Mouse (Mus musculus): Measurements from ENCODE around the gene Muc13. TPM values are rescaled to one million over a fixed set of nuclear protein-coding genes. Genes with fewer than 3 reads are reported as not detected.
A peak's percentile ranks its signal among the peaks of the same experiment; 100 is the strongest.

Gene Muc13
- polyA plus RNA-seq, 1 experiment from 2014 or later = 5.5 TPM

- Histone ChIP-seq H3K36me3 (no peaks in the 10 kb centered on the region), H3K4me1 (peaks cover 22% of the 10 kb centered on the region), H3K4me3 (0 out of 2 replicates have a peak overlapping the region, but pooled peaks have one; percentile 12), H3K27me3 (replicated peaks) (no peaks in the 10 kb centered on the region), H3K27ac (peak overlapping the region; percentile 68; the same call in 1 of the 2 replicates), H3K9ac (no peak overlapping the region), H3K4me2 (peak overlapping the region; percentile 25), H3K9me3 (replicated peaks) (no peaks in the 10 kb centered on the region)
- ATAC-seq = no peak
- WGBS (ENCODE audit: insufficient replicate concordance) = 30% methylated on average over 6 of the region's 6 CpGs
Observed at GRCm38 (mm10) chr16:33795887-33796286, 2.0 kb downstream of the Muc13 start.

GRCm38 (mm10) chr16:33796756-33797155 is 2.9 kb downstream of the Muc13 start:
- no peak overlapping the region for H3K4me3 ChIP-seq
- ATAC-seq = no peak
- H3K4me1 ChIP-seq = peaks cover 22% of the 10 kb centered on the region
- no peak overlapping the region for H3K9ac ChIP-seq
- H3K4me2 ChIP-seq = no peak overlapping the region
- no peaks in the 10 kb centered on the region for H3K27me3 ChIP-seq (replicated peaks)
- no peak overlapping the region for H3K27ac ChIP-seq
- H3K9me3 ChIP-seq (replicated peaks) = no peaks in the 10 kb centered on the region
- no peaks in the 10 kb centered on the region for H3K36me3 ChIP-seq
- 42% methylated on average over 3 of the region's 3 CpGs for WGBS (ENCODE audit: insufficient replicate concordance)

GRCm38 (mm10) chr16:33797860-33798259 is 4.0 kb downstream of the Muc13 start:
- no peaks in the 10 kb centered on the region for H3K9me3 ChIP-seq (replicated peaks)
- no peak for ATAC-seq
- no peak overlapping the region for H3K27ac ChIP-seq
- no peaks in the 10 kb centered on the region for H3K36me3 ChIP-seq
- peaks cover 21% of the 10 kb centered on the region for H3K4me1 ChIP-seq
- 34% methylated on average over 5 of the region's 5 CpGs for WGBS (ENCODE audit: insufficient replicate concordance)
- H3K9ac ChIP-seq = no peak overlapping the region
- H3K4me3 ChIP-seq = no peak overlapping the region
- no peak overlapping the region for H3K4me2 ChIP-seq
- H3K27me3 ChIP-seq (replicated peaks) = no peaks in the 10 kb centered on the region

- no peak overlapping the region for H3K4me2 ChIP-seq
- WGBS (ENCODE audit: insufficient replicate concordance) = 66% methylated on average over 3 of the region's 3 CpGs
- no peaks in the 10 kb centered on the region for H3K27me3 ChIP-seq (replicated peaks)
Observed at GRCm38 (mm10) chr16:33810002-33810401, 16.2 kb downstream of the Muc13 start.

GRCm38 (mm10) chr16:33818413-33819165 is 24.8 kb downstream of the Muc13 start:
- Histone ChIP-seq H3K4me1 (no peaks in the 10 kb centered on the region), H3K9me3 (replicated peaks) (no peaks in the 10 kb centered on the region), H3K4me3 (no peak overlapping the region), H3K27me3 (replicated peaks) (0 out of 2 replicates have a peak, but pooled peaks cover 4% of the 10 kb centered on the region), H3K36me3 (peaks cover 5% of the 10 kb centered on the region; the same call in 1 of the 2 replicates), H3K9ac (no peak overlapping the region), H3K27ac (no peak overlapping the region), H3K4me2 (no peak overlapping the region)
- WGBS (ENCODE audit: insufficient replicate concordance) = 77% methylated on average over 7 of the region's 7 CpGs
- no peak for ATAC-seq

More at GRCm38 (mm10) chr16:33810002-33810401, 16.2 kb downstream of the Muc13 start:
- H3K9me3 ChIP-seq (replicated peaks) = no peaks in the 10 kb centered on the region
- H3K9ac ChIP-seq = no peak overlapping the region
- no peaks in the 10 kb centered on the region for H3K4me1 ChIP-seq
- H3K36me3 ChIP-seq = no peaks in the 10 kb centered on the region
- no peak for ATAC-seq
- H3K4me3 ChIP-seq = no peak overlapping the region
- H3K27ac ChIP-seq = no peak overlapping the region

GRCm38 (mm10) chr16:33820269-33821178 is 26.7 kb downstream of the Muc13 start:
- no peaks in the 10 kb centered on the region for H3K9me3 ChIP-seq (replicated peaks)
- WGBS (ENCODE audit: insufficient replicate concordance) = 20% methylated on average over 17 of the region's 17 CpGs
- 0 out of 2 replicates have a peak, but pooled peaks cover 4% of the 10 kb centered on the region for H3K27me3 ChIP-seq (replicated peaks)
- no peak overlapping the region for H3K4me3 ChIP-seq
- no peak overlapping the region for H3K4me2 ChIP-seq
- no peaks in the 10 kb centered on the region for H3K4me1 ChIP-seq
- ATAC-seq = no peak
- H3K9ac ChIP-seq = no peak overlapping the region
- H3K27ac ChIP-seq = no peak overlapping the region
- peaks cover 5% of the 10 kb centered on the region; the same call in 1 of the 2 replicates for H3K36me3 ChIP-seq

- Histone ChIP-seq H3K9me3 (replicated peaks) (no peaks in the 10 kb centered on the region), H3K36me3 (no peaks in the 10 kb centered on the region), H3K4me3 (no peak overlapping the region), H3K4me2 (no peak overlapping the region), H3K4me1 (peaks cover 8% of the 10 kb centered on the region), H3K27ac (no peak overlapping the region), H3K9ac (no peak overlapping the region), H3K27me3 (replicated peaks) (peaks cover 31% of the 10 kb centered on the region)
- 77% methylated on average over 5 of the region's 6 CpGs for WGBS (ENCODE audit: insufficient replicate concordance)
- no peak for ATAC-seq
Observed at GRCm38 (mm10) chr16:33824603-33825002, 30.8 kb downstream of the Muc13 start.

GRCm38 (mm10) chr16:33828496-33828895 is 34.7 kb downstream of the Muc13 start:
- H3K4me1 ChIP-seq = peaks cover 33% of the 10 kb centered on the region
- H3K9me3 ChIP-seq (replicated peaks) = no peaks in the 10 kb centered on the region
- H3K4me3 ChIP-seq = no peak overlapping the region
- peaks cover 65% of the 10 kb centered on the region for H3K27me3 ChIP-seq (replicated peaks)
- H3K27ac ChIP-seq = no peak overlapping the region
- H3K36me3 ChIP-seq = no peaks in the 10 kb centered on the region
- no peak for ATAC-seq
- whole genome bisulfite sequencing (ENCODE audit: insufficient replicate concordance) = 70% methylated on average over 7 of the region's 7 CpGs
- H3K9ac ChIP-seq = no peak overlapping the region
- H3K4me2 ChIP-seq = no peak overlapping the region

GRCm38 (mm10) chr16:33829301-33829831 is 35.5 kb downstream of the Muc13 start, which contains the start of gene Itgb5:
Gene Itgb5 (plus strand): TSS chr16:33829665.
- Histone ChIP-seq H3K4me3 (peak within 1 kb of the TSS; percentile 65), H3K4me2 (peak within 1 kb of the TSS; percentile 78), H3K4me1 (peaks cover 42% of the 10 kb centered on the region), H3K9ac (peak within 1 kb of the TSS; percentile 59), H3K27ac (0 out of 2 replicates have a peak within 1 kb of the TSS, but pooled peaks have one; percentile 26), H3K27me3 (replicated peaks) (peaks cover 73% of the 10 kb centered on the region), H3K9me3 (replicated peaks) (no peaks in the 10 kb centered on the region), H3K36me3 (no peaks in the 10 kb centered on the region)
- WGBS (ENCODE audit: insufficient replicate concordance) = under 1% methylated on average over 41 of the region's 43 CpGs
- ATAC-seq = peak; percentile 57

- peak overlapping the region; percentile 65 for H3K4me3 ChIP-seq
- no peaks in the 10 kb centered on the region for H3K9me3 ChIP-seq (replicated peaks)
- 0 out of 2 replicates have a peak overlapping the region, but pooled peaks have one; percentile 26 for H3K27ac ChIP-seq
- peak; percentile 48 for ATAC-seq
- H3K36me3 ChIP-seq = no peaks in the 10 kb centered on the region
- 1% methylated on average over 73 of the region's 76 CpGs for WGBS (ENCODE audit: insufficient replicate concordance)
- H3K9ac ChIP-seq = peak overlapping the region; percentile 59
- H3K4me2 ChIP-seq = peak overlapping the region; percentile 78
- H3K27me3 ChIP-seq (replicated peaks) = peaks cover 80% of the 10 kb centered on the region
- peaks cover 48% of the 10 kb centered on the region for H3K4me1 ChIP-seq
Observed at GRCm38 (mm10) chr16:33829842-33830511, 36.1 kb downstream of the Muc13 start.

GRCm38 (mm10) chr16:33830512-33831105 is 36.8 kb downstream of the Muc13 start:
- Histone ChIP-seq H3K9me3 (replicated peaks) (no peaks in the 10 kb centered on the region), H3K4me2 (peak overlapping the region; percentile 78), H3K4me3 (peak overlapping the region; percentile 65), H3K27me3 (replicated peaks) (peaks cover 86% of the 10 kb centered on the region), H3K36me3 (no peaks in the 10 kb centered on the region), H3K27ac (0 out of 2 replicates have a peak overlapping the region, but pooled peaks have one; percentile 26), H3K4me1 (peaks cover 52% of the 10 kb centered on the region), H3K9ac (peak overlapping the region; percentile 59)
- no peak for ATAC-seq
- 6% methylated on average over 18 of the region's 18 CpGs for WGBS (ENCODE audit: insufficient replicate concordance)

Measured in liver, embryonic 12.5 days (tissue).